In genomic region chr11:60913301-60914196, GRCm38 (mm10) we compare ENCODE assay signal across 8 mouse cellular contexts. TPM values are rescaled to one million over a fixed set of nuclear protein-coding genes. Genes with fewer than 3 reads are reported as not detected.
A peak's percentile ranks its signal among the peaks of the same experiment; 100 is the strongest.
DNase-seq lines count a peak whose midpoint lies in the region; ATAC-seq and TF ChIP-seq lines count a peak whose summit lies in the region.

No protein-coding gene starts in this region.

- peak; percentile 94 for ATAC-seq in embryonic facial prominence, embryonic 14.5 days (ENCODE audit: low read depth)
- ATAC-seq in limb, embryonic 14.5 days (ENCODE audit: low FRiP score, low read depth) = peak; percentile 92
- ATAC-seq in midbrain, embryonic 16.5 days = peak; percentile 95

- peak; percentile 91 for DNase-seq in A20 (ENCODE audit: low read depth, low spot score)
- peak; percentile 95 for DNase-seq in embryonic facial prominence, embryonic 14.5 days (ENCODE audit: low spot score)
- DNase-seq in heart, adult 9 months (ENCODE audit: low spot score in 2 of 2) = peak; percentile 90 to 91
- peak; percentile 94 for DNase-seq in kidney, adult 9 months
- DNase-seq in limb, embryonic 14.5 days (ENCODE audit: low spot score) = peak; percentile 93
- peak; percentile 72 to 89 for DNase-seq in spleen, adult 2 months (ENCODE audit: low read depth in 1 of 2, low spot score in 2 of 2)

- peak overlapping the region; percentile 85 for H3K4me3 ChIP-seq in bone marrow, adult 2 months (replicated peaks; ENCODE audit: control insufficient read depth, low read depth, low read length)
- H3K4me3 ChIP-seq in embryonic facial prominence, embryonic 14.5 days (ENCODE audit: low read depth, low read length) = peak overlapping the region; percentile 69
- peak overlapping the region; percentile 81 for H3K4me3 ChIP-seq in limb, embryonic 14.5 days (replicated peaks; ENCODE audit: low read length)
- H3K4me3 ChIP-seq in midbrain, embryonic 16.5 days (ENCODE audit: low read depth, low read length) = peak overlapping the region; percentile 96
- H3K4me3 ChIP-seq in spleen, adult 2 months (ENCODE audit: extremely low read depth, insufficient read depth, insufficient read length) = peak overlapping the region; percentile 90

- peaks cover 5% of the 10 kb centered on the region; the same call in 1 of the 2 replicates for H3K4me1 ChIP-seq in bone marrow, adult 2 months (ENCODE audit: control insufficient read depth, insufficient read depth, low read length)
- H3K4me1 ChIP-seq in embryonic facial prominence, embryonic 14.5 days (ENCODE audit: control insufficient read depth, insufficient read depth, low read length) = peaks cover 18% of the 10 kb centered on the region
- peaks cover 7% of the 10 kb centered on the region for H3K4me1 ChIP-seq in limb, embryonic 14.5 days (ENCODE audit: control insufficient read depth, insufficient read depth, low read length)
- H3K4me1 ChIP-seq in midbrain, embryonic 16.5 days (ENCODE audit: control insufficient read depth, insufficient read depth, low read length) = peaks cover 23% of the 10 kb centered on the region
- H3K4me1 ChIP-seq in spleen, adult 2 months (ENCODE audit: control insufficient read depth, insufficient read depth, insufficient read length) = peaks cover 5% of the 10 kb centered on the region; the same call in 1 of the 2 replicates

- TF ChIP-seq CTCF in bone marrow, adult 2 months (IDR thresholded peaks at IDR 0.05; ENCODE audit: control insufficient read depth, insufficient read depth, low read length) = no peak
- no peak for TF ChIP-seq CTCF in spleen, adult 2 months (IDR thresholded peaks at IDR 0.05; ENCODE audit: extremely low read depth, insufficient read depth, insufficient read length, insufficient replicate concordance)

- TF ChIP-seq POLR2A in bone marrow, adult 2 months (IDR thresholded peaks at IDR 0.05; ENCODE audit: borderline replicate concordance, control insufficient read depth, low read depth, low read length) = peak; percentile 61; the same call in 1 of the 2 replicates
- TF ChIP-seq POLR2A in limb, embryonic 14.5 days (IDR thresholded peaks at IDR 0.05; ENCODE audit: borderline replicate concordance, extremely low read depth, insufficient read depth, insufficient read length) = no peak
- no peak; the same call in 1 of the 2 replicates for TF ChIP-seq POLR2A in spleen, adult 2 months (IDR thresholded peaks at IDR 0.05; ENCODE audit: low read depth, low read length)

- H3K4me2 ChIP-seq in embryonic facial prominence, embryonic 14.5 days (ENCODE audit: low read depth, low read length) = peak overlapping the region; percentile 92
- H3K4me2 ChIP-seq in limb, embryonic 14.5 days (replicated peaks; ENCODE audit: low read depth, low read length, severe bottlenecking) = peak overlapping the region; percentile 82
- H3K4me2 ChIP-seq in midbrain, embryonic 16.5 days (ENCODE audit: low read length) = peak overlapping the region; percentile 89

- under 1% methylated on average over 86 of the region's 86 CpGs for WGBS in bone marrow, adult 2 months
- under 1% methylated on average over 45 of the region's 86 CpGs for WGBS in embryonic facial prominence, embryonic 14.5 days
- WGBS in limb, embryonic 14.5 days = under 1% methylated on average over 54 of the region's 86 CpGs
- WGBS in midbrain, embryonic 16.5 days = under 1% methylated on average over 84 of the region's 86 CpGs
- WGBS in spleen, adult 2 months = 1% methylated on average over 86 of the region's 86 CpGs

- peak overlapping the region; percentile 83 for H3K27ac ChIP-seq in bone marrow, adult 2 months (ENCODE audit: control insufficient read depth, insufficient read depth, low read depth, low read length, poor library complexity)
- peak overlapping the region; percentile 76 for H3K27ac ChIP-seq in embryonic facial prominence, embryonic 14.5 days (replicated peaks; ENCODE audit: low read depth, low read length)
- H3K27ac ChIP-seq in limb, embryonic 14.5 days (replicated peaks; ENCODE audit: low read depth, low read length) = peak overlapping the region; percentile 44; the same call in 1 of the 2 replicates
- peak overlapping the region; percentile 76 for H3K27ac ChIP-seq in midbrain, embryonic 16.5 days (ENCODE audit: low read length)
- H3K27ac ChIP-seq in spleen, adult 2 months (ENCODE audit: insufficient read depth, low read length) = peak overlapping the region; percentile 62

- no peaks in the 10 kb centered on the region for H3K36me3 ChIP-seq in embryonic facial prominence, embryonic 14.5 days (ENCODE audit: control insufficient read depth, insufficient read depth, low read length)
- no peaks in the 10 kb centered on the region for H3K36me3 ChIP-seq in limb, embryonic 14.5 days (ENCODE audit: control insufficient read depth, insufficient read depth, low read length)
- no peaks in the 10 kb centered on the region for H3K36me3 ChIP-seq in midbrain, embryonic 16.5 days (ENCODE audit: control insufficient read depth, insufficient read depth, low read length)
- H3K36me3 ChIP-seq in spleen, adult 2 months (ENCODE audit: control insufficient read depth, insufficient read depth, low read length) = no peaks in the 10 kb centered on the region

- H3K9me3 ChIP-seq in embryonic facial prominence, embryonic 14.5 days (ENCODE audit: control insufficient read depth, low read length) = no peaks in the 10 kb centered on the region
- H3K9me3 ChIP-seq in limb, embryonic 14.5 days (ENCODE audit: control insufficient read depth, low read length) = no peaks in the 10 kb centered on the region
- H3K9me3 ChIP-seq in midbrain, embryonic 16.5 days (replicated peaks; ENCODE audit: control insufficient read depth, low read length, poor library complexity, severe bottlenecking) = no peaks in the 10 kb centered on the region

- peak overlapping the region; percentile 79 for H3K9ac ChIP-seq in embryonic facial prominence, embryonic 14.5 days (ENCODE audit: low read depth, low read length)
- peak overlapping the region; percentile 83 for H3K9ac ChIP-seq in limb, embryonic 14.5 days (ENCODE audit: low read depth, low read length, severe bottlenecking)
- H3K9ac ChIP-seq in midbrain, embryonic 16.5 days (ENCODE audit: low read depth, low read length) = peak overlapping the region; percentile 91

- no peaks in the 10 kb centered on the region for H3K27me3 ChIP-seq in embryonic facial prominence, embryonic 14.5 days (replicated peaks; ENCODE audit: control insufficient read depth, insufficient read depth, low read length)
- no peaks in the 10 kb centered on the region for H3K27me3 ChIP-seq in limb, embryonic 14.5 days (ENCODE audit: control insufficient read depth, insufficient read depth, low read length)
- no peaks in the 10 kb centered on the region for H3K27me3 ChIP-seq in midbrain, embryonic 16.5 days (ENCODE audit: control insufficient read depth, insufficient read depth, low read depth, low read length)
- H3K27me3 ChIP-seq in spleen, adult 2 months (ENCODE audit: control insufficient read depth, insufficient read depth, low read length) = no peaks in the 10 kb centered on the region

RNA-seq across cellular contexts. Expression of gene Natd1, which starts 1.0 kb away (rescaled TPM):
- 6.6 and 9.1 TPM in 2 replicates for polyA plus RNA-seq in bone marrow, adult 2 months (2011; ENCODE audit: insufficient read depth, insufficient read length, low replicate concordance, missing spikeins)
- 18.8 and 19.4 TPM in 2 replicates for polyA plus RNA-seq in embryonic facial prominence, embryonic 14.5 days (2014; fragmentation: Nextera tagmentation; extraction: Ambion mirVana)
- 25.5 and 36.0 TPM in 2 replicates for polyA plus RNA-seq in limb, embryonic 14.5 days (2012; rRNA removed)
- polyA plus RNA-seq in limb, embryonic 14.5 days (2014; fragmentation: Nextera tagmentation; extraction: Ambion mirVana) = 21.6 and 23.7 TPM in 2 replicates
- polyA plus RNA-seq in midbrain, embryonic 16.5 days (2015; fragmentation: Nextera tagmentation; extraction: Ambion mirVana) = 24.9 and 26.5 TPM in 2 replicates
- 23.2 and 27.1 TPM in 2 replicates for polyA plus RNA-seq in spleen, adult 2 months (2012; rRNA removed)

RNA-seq across cellular contexts. Expression of gene Map2k3, which starts 18.3 kb away (rescaled TPM):
- 68.0 and 74.9 TPM in 2 replicates for polyA plus RNA-seq in bone marrow, adult 2 months (2011; ENCODE audit: insufficient read depth, insufficient read length, low replicate concordance, missing spikeins)
- 76.1 and 78.6 TPM in 2 replicates for polyA plus RNA-seq in embryonic facial prominence, embryonic 14.5 days (2014; fragmentation: Nextera tagmentation; extraction: Ambion mirVana)
- 34.3 and 52.1 TPM in 2 replicates for polyA plus RNA-seq in limb, embryonic 14.5 days (2012; rRNA removed)
- 76.4 and 83.1 TPM in 2 replicates for polyA plus RNA-seq in limb, embryonic 14.5 days (2014; fragmentation: Nextera tagmentation; extraction: Ambion mirVana)
- polyA plus RNA-seq in midbrain, embryonic 16.5 days (2015; fragmentation: Nextera tagmentation; extraction: Ambion mirVana) = 27.1 and 29.5 TPM in 2 replicates
- 22.0 and 23.2 TPM in 2 replicates for polyA plus RNA-seq in spleen, adult 2 months (2012; rRNA removed)

RNA-seq across cellular contexts. Expression of gene Tmem11, which starts 34.5 kb away (rescaled TPM):
- 17.5 and 25.7 TPM in 2 replicates for polyA plus RNA-seq in bone marrow, adult 2 months (2011; ENCODE audit: insufficient read depth, insufficient read length, low replicate concordance, missing spikeins)
- 61.6 and 61.7 TPM in 2 replicates for polyA plus RNA-seq in embryonic facial prominence, embryonic 14.5 days (2014; fragmentation: Nextera tagmentation; extraction: Ambion mirVana)
- 82.5 and 88.5 TPM in 2 replicates for polyA plus RNA-seq in limb, embryonic 14.5 days (2012; rRNA removed)
- 67.7 and 70.7 TPM in 2 replicates for polyA plus RNA-seq in limb, embryonic 14.5 days (2014; fragmentation: Nextera tagmentation; extraction: Ambion mirVana)
- 53.5 and 54.5 TPM in 2 replicates for polyA plus RNA-seq in midbrain, embryonic 16.5 days (2015; fragmentation: Nextera tagmentation; extraction: Ambion mirVana)
- polyA plus RNA-seq in spleen, adult 2 months (2012; rRNA removed) = 32.5 and 37.8 TPM in 2 replicates

Comparison
In these comparisons a context has a peak if more than half of its experiments do, and no peak if none do; other contexts are left out.
1. Peak in every context shown above with its lines: DNase-seq, ATAC-seq, H3K4me3 ChIP-seq and H3K27ac ChIP-seq.